In the genomic region with DNA sequence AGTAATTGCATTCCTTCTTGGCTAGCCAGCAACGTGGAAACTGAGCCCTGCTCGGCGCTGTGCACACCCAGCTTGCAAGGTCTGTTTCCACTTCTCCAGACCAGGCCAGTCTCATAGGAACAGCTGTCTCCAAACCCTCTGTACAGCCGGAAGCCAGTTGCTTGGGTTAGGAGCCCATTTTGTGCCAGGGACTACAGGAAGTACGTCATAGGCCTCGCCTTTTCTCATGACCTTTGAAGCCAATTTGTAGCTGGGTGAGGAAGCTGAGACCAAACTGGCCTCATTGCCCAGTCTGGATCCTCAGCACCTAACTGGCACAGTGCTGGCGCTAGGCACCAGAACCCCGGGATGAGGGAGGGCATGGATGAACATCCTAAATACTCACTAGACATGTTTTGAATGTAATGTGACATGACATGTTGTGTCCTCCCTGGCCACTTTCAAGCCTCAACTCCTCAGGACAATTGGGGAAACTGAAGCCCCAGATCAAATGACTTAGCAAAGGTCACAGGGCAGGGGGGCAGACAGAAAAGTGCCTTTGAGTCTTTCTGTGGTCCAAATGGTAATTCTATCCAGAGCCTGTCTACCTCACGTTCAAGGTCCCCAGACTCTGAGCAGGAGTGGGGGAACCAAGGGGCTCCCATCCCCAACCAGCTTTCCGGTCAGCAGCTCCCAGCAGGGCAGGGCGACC, we compare ENCODE assay signal across 8 mouse cellular contexts.
DNase-seq lines count a peak whose midpoint lies in the region; ATAC-seq and TF ChIP-seq lines count a peak whose summit lies in the region.

No protein-coding gene starts in this region.

- no peak for TF ChIP-seq POLR2A in brain, embryonic 14.5 days (IDR thresholded peaks at IDR 0.05; ENCODE audit: borderline replicate concordance, extremely low read depth, insufficient read depth, insufficient read length, poor library complexity, severe bottlenecking)

- no peaks in the 10 kb centered on the region for H3K36me3 ChIP-seq in intestine, embryonic 15.5 days
- H3K36me3 ChIP-seq in neural tube, embryonic 12.5 days, result no peaks in the 10 kb centered on the region

- DNase-seq in cerebellum, adult 8-10 months, result peak; percentile 4
- no peak for DNase-seq in cerebellum, adult 9-10 months
- peak; percentile 15 for DNase-seq in brain, embryonic 14.5 days (ENCODE audit: low read depth)
- DNase-seq in gastrocnemius, postnatal 4 days (ENCODE audit: low spot score in 2 of 2), result peak; percentile 19 to 55
- peak; percentile 84 to 89 for DNase-seq in lung, adult 18-20 months

- H3K9ac ChIP-seq in intestine, embryonic 15.5 days, result peak overlapping the region; percentile 26; the same call in 1 of the 2 replicates
- peak overlapping the region; percentile 53; the same call in 1 of the 2 replicates for H3K9ac ChIP-seq in neural tube, embryonic 12.5 days

- no peaks in the 10 kb centered on the region for H3K9me3 ChIP-seq in intestine, embryonic 15.5 days
- H3K9me3 ChIP-seq in neural tube, embryonic 12.5 days, result no peaks in the 10 kb centered on the region

- H3K4me1 ChIP-seq in intestine, embryonic 15.5 days (replicated peaks), result peaks cover 19% of the 10 kb centered on the region
- peaks cover 14% of the 10 kb centered on the region for H3K4me1 ChIP-seq in neural tube, embryonic 12.5 days

- peak; percentile 41 for ATAC-seq in intestine, embryonic 15.5 days
- ATAC-seq in neural tube, embryonic 12.5 days (ENCODE audit: low FRiP score, low read depth), result peak; percentile 35
- ATAC-seq in erythroid progenitor cell, adult 5-6 weeks (replicated peaks; ENCODE audit: low FRiP score, poor library complexity, severe bottlenecking), result no peak

- H3K4me3 ChIP-seq in intestine, embryonic 15.5 days (replicated peaks), result peak overlapping the region; percentile 36
- H3K4me3 ChIP-seq in neural tube, embryonic 12.5 days, result peak overlapping the region; percentile 37

- 26% methylated on average over 11 of the region's 11 CpGs for WGBS in intestine, embryonic 15.5 days
- WGBS in neural tube, embryonic 12.5 days, result 33% methylated on average over 11 of the region's 11 CpGs

- no peak for TF ChIP-seq CTCF in brain, embryonic 14.5 days (IDR thresholded peaks at IDR 0.05; ENCODE audit: borderline replicate concordance, extremely low read depth, insufficient read depth, insufficient read length)

- peak overlapping the region; percentile 68 for H3K4me2 ChIP-seq in intestine, embryonic 15.5 days (replicated peaks)
- peak overlapping the region; percentile 71 for H3K4me2 ChIP-seq in neural tube, embryonic 12.5 days (replicated peaks)

- peak overlapping the region; percentile 86 for H3K27ac ChIP-seq in intestine, embryonic 15.5 days
- H3K27ac ChIP-seq in neural tube, embryonic 12.5 days, result no peak overlapping the region

- no peaks in the 10 kb centered on the region for H3K27me3 ChIP-seq in intestine, embryonic 15.5 days (replicated peaks)
- H3K27me3 ChIP-seq in neural tube, embryonic 12.5 days (replicated peaks), result no peaks in the 10 kb centered on the region
